Mouse (Mus musculus) small intestine, adult 2 months (tissue): Measurements from ENCODE around the gene Gm28048.

ENCODE experiments used
- CTCF ChIP-seq: fragments of 200-500 bp; IDR thresholded peaks from 2 replicates; pipeline ENCODE4 v1.5.1; 2012; ENCODE audit warnings: low read depth, mild to moderate bottlenecking, control low read depth, inconsistent platforms, low read length, moderate library complexity, mixed read lengths; ENCODE audit not compliant: insufficient replicate concordance, insufficient read length; ENCODE audit errors: extremely low read depth
- POLR2A ChIP-seq: fragments of 200-500 bp; IDR thresholded peaks from 2 replicates; pipeline ENCODE4 v1.6.1; 2012; ENCODE audit warnings: low read depth, mild to moderate bottlenecking, control low read depth, inconsistent platforms, low read length, moderate library complexity

GRCm38 (mm10) chr11:22818371-22818770 is 163.5 kb downstream of the Gm28048 start:
- TF ChIP-seq CTCF (no peak), POLR2A (no peak)
